Mouse (Mus musculus): ENCODE measurements at regions not wholly inside any gene's neighbourhood (a gene's known extent, or its start where the extent isn't known, plus 50 kb on each side); places are given as distances from the start of the nearest gene placed in this dataset.
A peak's percentile ranks its signal among the peaks of the same experiment; 100 is the strongest.

GRCm38 (mm10) chr10:110571179-110571578 lies 115.2 kb upstream of the Nav3 start:
- 73% methylated on average over 4 of the region's 4 CpGs for WGBS
- no peak for ATAC-seq (ENCODE audit: low read depth)

GRCm38 (mm10) chr10:110573530-110573929 lies 117.5 kb upstream of the Nav3 start:
- WGBS: 61% methylated on average over 7 of the region's 7 CpGs
- ATAC-seq (ENCODE audit: low read depth): no peak

More at GRCm38 (mm10) chr10:110571179-110571578, 115.2 kb upstream of the Nav3 start:
- Histone ChIP-seq H3K9ac (replicated peaks; ENCODE audit: low read depth, low read length) (no peak overlapping the region), H3K4me2 (ENCODE audit: low read depth, low read length) (no peak overlapping the region), H3K4me3 (ENCODE audit: low read depth, low read length) (no peak overlapping the region), H3K27ac (ENCODE audit: low read depth, low read length) (no peak overlapping the region), H3K9me3 (ENCODE audit: control insufficient read depth, low read length) (no peaks in the 10 kb centered on the region), H3K36me3 (ENCODE audit: control insufficient read depth, insufficient read depth, low read length) (no peaks in the 10 kb centered on the region), H3K4me1 (ENCODE audit: control insufficient read depth, insufficient read depth, low read length) (no peaks in the 10 kb centered on the region), H3K27me3 (ENCODE audit: control insufficient read depth, insufficient read depth, low read length) (no peaks in the 10 kb centered on the region)

GRCm38 (mm10) chr10:110586029-110586428 lies 130.0 kb upstream of the Nav3 start:
- WGBS: 84% methylated on average over 8 of the region's 8 CpGs
- no peaks in the 10 kb centered on the region for H3K36me3 ChIP-seq (ENCODE audit: control insufficient read depth, insufficient read depth, low read length)
- H3K4me3 ChIP-seq (ENCODE audit: low read depth, low read length): no peak overlapping the region
- H3K27me3 ChIP-seq (ENCODE audit: control insufficient read depth, insufficient read depth, low read length): no peaks in the 10 kb centered on the region
- H3K27ac ChIP-seq (ENCODE audit: low read depth, low read length): no peak overlapping the region
- no peaks in the 10 kb centered on the region for H3K9me3 ChIP-seq (ENCODE audit: control insufficient read depth, low read length)
- no peak for ATAC-seq (ENCODE audit: low read depth)
- no peak overlapping the region for H3K4me2 ChIP-seq (ENCODE audit: low read depth, low read length)
- H3K4me1 ChIP-seq (ENCODE audit: control insufficient read depth, insufficient read depth, low read length): no peaks in the 10 kb centered on the region
- no peak overlapping the region for H3K9ac ChIP-seq (replicated peaks; ENCODE audit: low read depth, low read length)

More at GRCm38 (mm10) chr10:110573530-110573929, 117.5 kb upstream of the Nav3 start:
- Histone ChIP-seq H3K4me2 (ENCODE audit: low read depth, low read length) (no peak overlapping the region), H3K4me3 (ENCODE audit: low read depth, low read length) (no peak overlapping the region), H3K4me1 (ENCODE audit: control insufficient read depth, insufficient read depth, low read length) (no peaks in the 10 kb centered on the region), H3K36me3 (ENCODE audit: control insufficient read depth, insufficient read depth, low read length) (no peaks in the 10 kb centered on the region), H3K27me3 (ENCODE audit: control insufficient read depth, insufficient read depth, low read length) (no peaks in the 10 kb centered on the region), H3K9me3 (ENCODE audit: control insufficient read depth, low read length) (no peaks in the 10 kb centered on the region), H3K27ac (ENCODE audit: low read depth, low read length) (no peak overlapping the region), H3K9ac (replicated peaks; ENCODE audit: low read depth, low read length) (no peak overlapping the region)

GRCm38 (mm10) chr10:110586507-110586906 lies 130.5 kb upstream of the Nav3 start:
- no peaks in the 10 kb centered on the region for H3K27me3 ChIP-seq (ENCODE audit: control insufficient read depth, insufficient read depth, low read length)
- H3K9ac ChIP-seq (replicated peaks; ENCODE audit: low read depth, low read length): no peak overlapping the region
- 77% methylated on average over 6 of the region's 6 CpGs for WGBS
- no peak overlapping the region for H3K4me3 ChIP-seq (ENCODE audit: low read depth, low read length)
- H3K4me2 ChIP-seq (ENCODE audit: low read depth, low read length): no peak overlapping the region
- ATAC-seq (ENCODE audit: low read depth): no peak
- no peak overlapping the region for H3K27ac ChIP-seq (ENCODE audit: low read depth, low read length)
- no peaks in the 10 kb centered on the region for H3K36me3 ChIP-seq (ENCODE audit: control insufficient read depth, insufficient read depth, low read length)
- H3K4me1 ChIP-seq (ENCODE audit: control insufficient read depth, insufficient read depth, low read length): no peaks in the 10 kb centered on the region
- H3K9me3 ChIP-seq (ENCODE audit: control insufficient read depth, low read length): no peaks in the 10 kb centered on the region

- H3K4me3 ChIP-seq (ENCODE audit: low read depth, low read length): no peak overlapping the region
- no peak overlapping the region for H3K27ac ChIP-seq (ENCODE audit: low read depth, low read length)
- H3K9me3 ChIP-seq (ENCODE audit: control insufficient read depth, low read length): no peaks in the 10 kb centered on the region
- ATAC-seq (ENCODE audit: low read depth): no peak
- H3K36me3 ChIP-seq (ENCODE audit: control insufficient read depth, insufficient read depth, low read length): no peaks in the 10 kb centered on the region
- WGBS: 45% methylated on average over 13 of the region's 13 CpGs
- H3K4me1 ChIP-seq (ENCODE audit: control insufficient read depth, insufficient read depth, low read length): no peaks in the 10 kb centered on the region
- H3K9ac ChIP-seq (replicated peaks; ENCODE audit: low read depth, low read length): no peak overlapping the region
- no peaks in the 10 kb centered on the region for H3K27me3 ChIP-seq (ENCODE audit: control insufficient read depth, insufficient read depth, low read length)
- H3K4me2 ChIP-seq (ENCODE audit: low read depth, low read length): no peak overlapping the region
These were observed 131.5 kb upstream of the Nav3 start for GRCm38 (mm10) chr10:110587529-110587928.

GRCm38 (mm10) chr10:110600352-110600853 lies 144.4 kb upstream of the Nav3 start:
- WGBS: 41% methylated on average over 11 of the region's 11 CpGs
- Histone ChIP-seq H3K4me3 (ENCODE audit: low read depth, low read length) (no peak overlapping the region), H3K9ac (replicated peaks; ENCODE audit: low read depth, low read length) (no peak overlapping the region), H3K36me3 (ENCODE audit: control insufficient read depth, insufficient read depth, low read length) (no peaks in the 10 kb centered on the region), H3K9me3 (ENCODE audit: control insufficient read depth, low read length) (no peaks in the 10 kb centered on the region), H3K4me1 (ENCODE audit: control insufficient read depth, insufficient read depth, low read length) (no peaks in the 10 kb centered on the region), H3K27ac (ENCODE audit: low read depth, low read length) (peak overlapping the region; percentile 23; the same call in 1 of the 2 replicates), H3K4me2 (ENCODE audit: low read depth, low read length) (no peak overlapping the region), H3K27me3 (ENCODE audit: control insufficient read depth, insufficient read depth, low read length) (no peaks in the 10 kb centered on the region)
- no peak for ATAC-seq (ENCODE audit: low read depth)

GRCm38 (mm10) chr10:110610336-110610735 lies 134.9 kb upstream of the E2f7 start:
- Histone ChIP-seq H3K4me2 (ENCODE audit: low read depth, low read length) (no peak overlapping the region), H3K4me3 (ENCODE audit: low read depth, low read length) (no peak overlapping the region), H3K9me3 (ENCODE audit: control insufficient read depth, low read length) (no peaks in the 10 kb centered on the region), H3K4me1 (ENCODE audit: control insufficient read depth, insufficient read depth, low read length) (no peaks in the 10 kb centered on the region), H3K36me3 (ENCODE audit: control insufficient read depth, insufficient read depth, low read length) (no peaks in the 10 kb centered on the region), H3K9ac (replicated peaks; ENCODE audit: low read depth, low read length) (no peak overlapping the region), H3K27me3 (ENCODE audit: control insufficient read depth, insufficient read depth, low read length) (no peaks in the 10 kb centered on the region), H3K27ac (ENCODE audit: low read depth, low read length) (no peak overlapping the region)
- 13% methylated on average over 9 of the region's 9 CpGs for WGBS
- peak; percentile 51; the same call in 1 of the 2 replicates for ATAC-seq (ENCODE audit: low read depth)

- H3K27ac ChIP-seq (ENCODE audit: low read depth, low read length): no peak overlapping the region
- WGBS: 17% methylated on average over 1 of the region's 1 CpGs
- no peaks in the 10 kb centered on the region for H3K36me3 ChIP-seq (ENCODE audit: control insufficient read depth, insufficient read depth, low read length)
- H3K9ac ChIP-seq (replicated peaks; ENCODE audit: low read depth, low read length): no peak overlapping the region
- no peak for ATAC-seq (ENCODE audit: low read depth)
- H3K4me2 ChIP-seq (ENCODE audit: low read depth, low read length): no peak overlapping the region
- no peaks in the 10 kb centered on the region for H3K9me3 ChIP-seq (ENCODE audit: control insufficient read depth, low read length)
- H3K4me3 ChIP-seq (ENCODE audit: low read depth, low read length): no peak overlapping the region
- H3K27me3 ChIP-seq (ENCODE audit: control insufficient read depth, insufficient read depth, low read length): no peaks in the 10 kb centered on the region
- no peaks in the 10 kb centered on the region for H3K4me1 ChIP-seq (ENCODE audit: control insufficient read depth, insufficient read depth, low read length)
These were observed 128.2 kb upstream of the E2f7 start for GRCm38 (mm10) chr10:110617004-110617403.

GRCm38 (mm10) chr10:110619193-110619592 lies 126.0 kb upstream of the E2f7 start:
- Histone ChIP-seq H3K4me2 (ENCODE audit: low read depth, low read length) (no peak overlapping the region), H3K9me3 (ENCODE audit: control insufficient read depth, low read length) (no peaks in the 10 kb centered on the region), H3K9ac (replicated peaks; ENCODE audit: low read depth, low read length) (no peak overlapping the region), H3K36me3 (ENCODE audit: control insufficient read depth, insufficient read depth, low read length) (no peaks in the 10 kb centered on the region), H3K4me1 (ENCODE audit: control insufficient read depth, insufficient read depth, low read length) (no peaks in the 10 kb centered on the region), H3K4me3 (ENCODE audit: low read depth, low read length) (no peak overlapping the region), H3K27ac (ENCODE audit: low read depth, low read length) (no peak overlapping the region), H3K27me3 (ENCODE audit: control insufficient read depth, insufficient read depth, low read length) (no peaks in the 10 kb centered on the region)
- no peak for ATAC-seq (ENCODE audit: low read depth)
- WGBS: 88% methylated on average over 7 of the region's 7 CpGs

Data from neural tube, embryonic 14.5 days (tissue).